Mouse (Mus musculus): ENCODE results near the gene Xpot. TPM values are rescaled to one million over a fixed set of nuclear protein-coding genes. Genes with fewer than 3 reads are reported as not detected.

Xpot gene
- polyA plus RNA-seq, 1 experiment, result 24.4 TPM

GRCm38 (mm10) chr10:121642054-121642947, 16.2 kb upstream of the Xpot start:
- H3K4me1 ChIP-seq (ENCODE audit: control insufficient read depth, insufficient read depth, low read length), result no peaks in the 10 kb centered on the region; the same call in 1 of the 2 replicates
- WGBS, result 12% methylated on average over 28 of the region's 28 CpGs
- no peak for TF ChIP-seq CTCF (IDR thresholded peaks at IDR 0.05; ENCODE audit: control insufficient read depth, insufficient read depth, low read length)
- no peak for TF ChIP-seq POLR2A (IDR thresholded peaks at IDR 0.05; ENCODE audit: borderline replicate concordance, control insufficient read depth, low read depth, low read length)
- no peak overlapping the region for H3K4me3 ChIP-seq (replicated peaks; ENCODE audit: control insufficient read depth, low read depth, low read length)
- no peak overlapping the region for H3K27ac ChIP-seq (ENCODE audit: control insufficient read depth, insufficient read depth, low read depth, low read length, poor library complexity)

DNA sequence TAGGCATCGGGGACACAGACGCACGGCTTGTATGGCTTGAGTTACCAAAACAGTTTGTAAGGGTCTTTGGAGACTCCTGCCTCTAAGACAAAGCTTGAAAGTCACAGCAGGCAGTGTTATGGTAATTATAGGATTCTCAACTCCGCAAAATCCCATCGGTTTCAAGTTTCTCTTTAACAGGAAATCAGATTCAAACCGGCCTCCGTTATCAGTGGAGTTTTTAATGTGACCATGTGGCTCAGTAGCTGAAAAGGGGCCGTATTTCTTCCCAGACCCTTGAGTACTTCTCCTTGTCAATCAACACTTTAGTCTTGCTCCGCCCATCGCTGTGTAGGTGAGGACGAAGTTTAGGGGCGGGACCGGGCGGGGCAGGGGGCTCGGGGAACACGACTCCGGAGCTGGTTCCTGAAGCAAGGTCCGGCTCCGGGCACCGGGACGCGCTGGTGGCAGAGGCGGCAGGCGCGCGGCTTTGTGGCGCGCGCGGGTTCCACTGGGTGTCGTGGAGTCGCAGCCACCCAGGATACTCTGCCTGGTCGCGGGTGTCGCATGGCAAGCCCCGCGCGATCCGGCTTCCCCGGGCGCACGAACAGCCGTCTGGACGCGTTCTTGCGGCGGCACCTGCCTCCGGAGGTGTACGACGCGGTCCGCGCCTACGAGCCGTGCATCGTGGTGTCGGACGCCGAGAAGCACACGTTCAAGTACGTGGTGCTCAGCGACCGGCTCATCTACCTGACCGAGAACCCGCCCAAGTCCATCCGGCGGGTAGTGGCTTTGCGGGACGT, 15.3 kb upstream of the Xpot start, which contains the start of gene D930020B18Rik:
Gene D930020B18Rik (plus strand): TSS at position 317 of the 782 bp plus-strand sequence.
- Histone ChIP-seq H3K27ac (ENCODE audit: control insufficient read depth, insufficient read depth, low read depth, low read length, poor library complexity) (no peak within 1 kb of the TSS), H3K4me1 (ENCODE audit: control insufficient read depth, insufficient read depth, low read length) (no peaks in the 10 kb centered on the region; the same call in 1 of the 2 replicates), H3K4me3 (replicated peaks; ENCODE audit: control insufficient read depth, low read depth, low read length) (peak within 1 kb of the TSS; percentile 19)
- TF ChIP-seq CTCF (IDR thresholded peaks at IDR 0.05; ENCODE audit: control insufficient read depth, insufficient read depth, low read length) (no peak), POLR2A (IDR thresholded peaks at IDR 0.05; ENCODE audit: borderline replicate concordance, control insufficient read depth, low read depth, low read length) (no peak)
- under 1% methylated on average over 69 of the region's 69 CpGs for whole genome bisulfite sequencing

- 8% methylated on average over 10 of the region's 10 CpGs for WGBS
- Histone ChIP-seq H3K4me1 (ENCODE audit: control insufficient read depth, insufficient read depth, low read length) (no peaks in the 10 kb centered on the region; the same call in 1 of the 2 replicates), H3K4me3 (replicated peaks; ENCODE audit: control insufficient read depth, low read depth, low read length) (no peak overlapping the region), H3K27ac (ENCODE audit: control insufficient read depth, insufficient read depth, low read depth, low read length, poor library complexity) (no peak overlapping the region)
- no peak for TF ChIP-seq POLR2A (IDR thresholded peaks at IDR 0.05; ENCODE audit: borderline replicate concordance, control insufficient read depth, low read depth, low read length)
- TF ChIP-seq CTCF (IDR thresholded peaks at IDR 0.05; ENCODE audit: control insufficient read depth, insufficient read depth, low read length), result no peak
Measured at GRCm38 (mm10) chr10:121640944-121641271, 14.8 kb upstream of the Xpot start.

DNA sequence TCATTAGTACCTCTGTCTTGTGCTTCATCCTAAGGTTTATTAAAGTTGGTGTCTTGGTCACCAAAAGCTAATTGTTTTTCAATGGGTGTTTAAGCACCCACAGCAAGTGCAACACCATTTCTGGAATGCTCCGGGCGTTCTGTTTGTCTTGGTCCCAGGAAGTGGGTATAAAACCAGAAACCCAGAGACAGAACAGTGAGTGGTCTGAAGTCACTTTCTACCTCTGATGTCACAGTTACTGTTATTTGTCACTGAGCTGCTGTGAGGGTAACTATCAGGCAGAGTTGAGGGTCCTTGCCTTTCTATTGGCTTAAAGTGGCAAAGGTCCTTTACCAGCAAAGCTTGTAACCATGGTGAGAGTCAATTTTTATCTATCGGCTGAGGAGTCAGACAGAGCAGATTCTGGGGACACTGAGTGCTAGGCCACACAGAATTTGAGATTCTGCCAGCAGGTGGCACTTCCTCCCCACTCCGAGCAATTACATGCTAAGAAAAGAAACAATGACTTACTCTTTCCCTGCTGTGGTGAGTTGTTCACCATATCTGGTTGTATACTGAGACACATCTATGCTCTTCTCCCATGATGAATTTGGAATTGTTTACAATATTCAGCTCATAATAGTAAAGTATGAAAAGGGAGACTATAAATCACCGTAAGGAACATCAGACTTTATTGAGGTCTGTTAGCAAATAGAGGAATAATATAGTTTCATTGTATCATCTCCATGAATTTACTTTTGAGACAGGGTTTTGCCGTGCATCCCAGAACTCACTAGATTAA, 14.2 kb upstream of the Xpot start:
- WGBS, result 34% methylated on average over 6 of the region's 6 CpGs
- no peaks in the 10 kb centered on the region; the same call in 1 of the 2 replicates for H3K4me1 ChIP-seq (ENCODE audit: control insufficient read depth, insufficient read depth, low read length)
- no peak overlapping the region for H3K4me3 ChIP-seq (replicated peaks; ENCODE audit: control insufficient read depth, low read depth, low read length)
- no peak overlapping the region for H3K27ac ChIP-seq (ENCODE audit: control insufficient read depth, insufficient read depth, low read depth, low read length, poor library complexity)
- no peak for TF ChIP-seq POLR2A (IDR thresholded peaks at IDR 0.05; ENCODE audit: borderline replicate concordance, control insufficient read depth, low read depth, low read length)
- peak; percentile 50 for TF ChIP-seq CTCF (IDR thresholded peaks at IDR 0.05; ENCODE audit: control insufficient read depth, insufficient read depth, low read length)

DNA sequence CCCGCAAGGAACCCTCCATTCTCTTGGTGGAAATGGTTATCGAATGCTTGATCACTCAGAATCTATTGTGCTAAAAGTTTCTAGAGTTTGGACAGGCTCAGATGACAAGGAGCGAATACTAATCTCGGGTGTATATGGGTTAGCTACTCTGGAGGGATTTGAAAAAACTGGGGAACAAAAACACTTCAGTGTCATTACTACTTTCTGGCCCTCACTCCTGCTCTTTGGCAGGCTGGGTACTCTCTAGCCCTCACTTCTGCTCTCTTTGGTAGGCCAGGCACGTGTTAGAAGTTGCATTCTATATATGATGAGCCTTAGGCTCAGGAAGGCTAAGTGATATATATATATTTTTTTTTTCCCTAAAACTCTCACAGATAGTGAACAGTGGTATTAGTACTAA, 13.4 kb upstream of the Xpot start:
- TF ChIP-seq POLR2A (IDR thresholded peaks at IDR 0.05; ENCODE audit: borderline replicate concordance, control insufficient read depth, low read depth, low read length) (no peak), CTCF (IDR thresholded peaks at IDR 0.05; ENCODE audit: control insufficient read depth, insufficient read depth, low read length) (no peak)
- Histone ChIP-seq H3K4me1 (ENCODE audit: control insufficient read depth, insufficient read depth, low read length) (no peaks in the 10 kb centered on the region; the same call in 1 of the 2 replicates), H3K27ac (ENCODE audit: control insufficient read depth, insufficient read depth, low read depth, low read length, poor library complexity) (no peak overlapping the region), H3K4me3 (replicated peaks; ENCODE audit: control insufficient read depth, low read depth, low read length) (no peak overlapping the region)
- 82% methylated on average over 5 of the region's 5 CpGs for WGBS

DNA sequence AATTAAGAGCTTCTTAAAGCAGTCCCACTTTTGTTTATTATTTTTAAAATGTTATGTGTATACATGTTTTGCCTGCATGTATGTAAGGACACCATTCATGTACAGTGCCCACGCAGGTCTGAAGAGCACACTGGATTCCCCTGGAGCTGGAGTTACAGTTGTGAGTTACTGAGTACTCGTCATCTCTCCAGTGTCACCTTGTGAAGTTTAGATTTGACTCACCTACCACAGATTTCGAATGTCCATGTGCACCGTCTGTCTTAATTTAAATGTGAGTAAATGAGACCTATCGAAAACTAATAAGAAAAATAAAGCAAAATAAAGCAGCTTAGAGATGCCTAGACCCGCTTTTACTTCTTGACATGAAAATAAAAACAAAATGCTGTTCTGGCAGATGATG, 10.1 kb upstream of the Xpot start:
- TF ChIP-seq POLR2A (IDR thresholded peaks at IDR 0.05; ENCODE audit: borderline replicate concordance, control insufficient read depth, low read depth, low read length) (no peak), CTCF (IDR thresholded peaks at IDR 0.05; ENCODE audit: control insufficient read depth, insufficient read depth, low read length) (no peak)
- Histone ChIP-seq H3K4me1 (ENCODE audit: control insufficient read depth, insufficient read depth, low read length) (no peaks in the 10 kb centered on the region; the same call in 1 of the 2 replicates), H3K4me3 (replicated peaks; ENCODE audit: control insufficient read depth, low read depth, low read length) (no peak overlapping the region), H3K27ac (ENCODE audit: control insufficient read depth, insufficient read depth, low read depth, low read length, poor library complexity) (no peak overlapping the region)
- 76% methylated on average over 6 of the region's 6 CpGs for WGBS

DNA sequence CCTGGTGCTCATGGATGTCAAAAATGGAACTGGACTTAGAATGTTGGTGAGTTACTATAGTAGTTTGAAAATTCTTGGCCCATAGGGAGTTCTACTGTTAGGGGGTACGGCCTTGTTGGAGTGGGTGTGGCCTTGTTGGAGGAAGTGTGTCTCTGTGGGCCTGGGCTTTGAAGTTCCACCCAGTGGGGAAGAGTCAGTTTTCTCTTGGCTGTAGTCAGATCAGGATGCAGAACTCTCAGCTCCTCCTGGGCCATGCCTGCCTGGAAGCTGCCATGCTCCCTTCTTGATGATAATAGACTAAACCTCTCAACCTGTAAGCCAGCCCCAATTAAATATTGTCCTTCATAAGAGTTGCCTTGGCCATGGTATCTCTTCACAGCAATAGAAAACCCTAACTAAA, 8.0 kb upstream of the Xpot start:
- no peaks in the 10 kb centered on the region; the same call in 1 of the 2 replicates for H3K4me1 ChIP-seq (ENCODE audit: control insufficient read depth, insufficient read depth, low read length)
- H3K27ac ChIP-seq (ENCODE audit: control insufficient read depth, insufficient read depth, low read depth, low read length, poor library complexity), result no peak overlapping the region
- no peak overlapping the region for H3K4me3 ChIP-seq (replicated peaks; ENCODE audit: control insufficient read depth, low read depth, low read length)
- 8% methylated on average over 1 of the region's 1 CpGs for WGBS
- TF ChIP-seq POLR2A (IDR thresholded peaks at IDR 0.05; ENCODE audit: borderline replicate concordance, control insufficient read depth, low read depth, low read length) (no peak), CTCF (IDR thresholded peaks at IDR 0.05; ENCODE audit: control insufficient read depth, insufficient read depth, low read length) (no peak)

All from bone marrow, adult 2 months (tissue).